Mouse (Mus musculus) heart, adult 2 months (tissue): ENCODE measurements at regions not wholly inside any gene's neighbourhood (a gene's known extent, or its start where the extent isn't known, plus 50 kb on each side); places are given as distances from the start of the nearest gene placed in this dataset.

ENCODE experiments used
- CTCF ChIP-seq: fragments of 200-600 bp; IDR thresholded peaks from 2 replicates; pipeline ENCODE4 v1.8.1; 2022; ENCODE audit warnings: antibody characterized with exemption, mild to moderate bottlenecking, moderate library complexity
- EP300 ChIP-seq: fragments of 200-500 bp; IDR thresholded peaks from 2 replicates; pipeline ENCODE4 v1.6.1; 2011; ENCODE audit warnings: low read depth, low read length, control low read depth; ENCODE audit not compliant: insufficient read depth
- POLR2A ChIP-seq: fragments of 200-500 bp; IDR thresholded peaks from 2 replicates; pipeline ENCODE4 v1.6.1; 2011; ENCODE audit warnings: mild to moderate bottlenecking, low read depth, low read length, control low read depth; ENCODE audit not compliant: insufficient read depth

- TF ChIP-seq CTCF (no peak), POLR2A (no peak), EP300 (no peak)
Measured at GRCm38 (mm10) chr11:93005991-93006390, 91.8 kb upstream of the Car10 start.
